14 mouse cellular contexts compared by ENCODE assay signal in genomic region chr4:106227428-106227827, GRCm38 (mm10).
DNase-seq lines count a peak whose midpoint lies in the region; ATAC-seq lines count a peak whose summit lies in the region.
"Had no signal": no experiment of that assay in that cellular context is flagged by ENCODE, and none has a peak within 500 bp of the region (broad histone marks: within the 10 kb centered on the region; RNA-seq: fewer than 3 reads in every experiment).

No protein-coding gene starts in this region.

- peak; percentile 27 for DNase-seq in kidney, adult 18-20 months
- DNase-seq in right cerebral cortex, adult 2 months (ENCODE audit: low spot score in 2 of 2), result peak; percentile 19 to 27
- no peak for DNase-seq in right cerebral cortex, adult 18-20 months
- DNase-seq in embryo, embryonic 10.5 days (ENCODE audit: low spot score), result peak; percentile 44
- DNase-seq in limb, embryonic 11.5 days (ENCODE audit: low spot score), result peak; percentile 59
- no peak for DNase-seq in layer of hippocampus, adult 18-20 months (ENCODE audit: low spot score in 2 of 2)
- no peak for DNase-seq in cerebellum, adult 9-11 months
- DNase-seq: cerebellum, postnatal 36 days; gastrocnemius, postnatal 36 days; lung, postnatal 10 days; thymus, postnatal 36 days had no signal

- H3K9ac ChIP-seq in kidney, embryonic 14.5 days (ENCODE audit: low read depth, low read length), result no peak overlapping the region
- H3K9ac ChIP-seq in limb, embryonic 11.5 days (ENCODE audit: low read length), result no peak overlapping the region

- no peak overlapping the region for H3K4me2 ChIP-seq in kidney, embryonic 14.5 days (replicated peaks; ENCODE audit: low read depth, low read length)
- H3K4me2 ChIP-seq in limb, embryonic 11.5 days (ENCODE audit: low read depth, severe bottlenecking), result no peak overlapping the region

- H3K27ac ChIP-seq in kidney, embryonic 14.5 days (ENCODE audit: low read depth, low read length), result no peak overlapping the region
- no peak overlapping the region for H3K27ac ChIP-seq in limb, embryonic 11.5 days (replicated peaks; ENCODE audit: low read depth, low read length)
- H3K27ac ChIP-seq: forebrain, embryonic 10.5 days; hindbrain, embryonic 10.5 days had no signal

- no peaks in the 10 kb centered on the region for H3K36me3 ChIP-seq in kidney, embryonic 14.5 days (ENCODE audit: control insufficient read depth, insufficient read depth, low read length)
- no peaks in the 10 kb centered on the region for H3K36me3 ChIP-seq in limb, embryonic 11.5 days (ENCODE audit: control insufficient read depth, insufficient read depth, low read length)
- H3K36me3 ChIP-seq: forebrain, embryonic 10.5 days; hindbrain, embryonic 10.5 days had no signal

- no peaks in the 10 kb centered on the region for H3K27me3 ChIP-seq in kidney, embryonic 14.5 days (ENCODE audit: control insufficient read depth, insufficient read depth, low read length)
- H3K27me3 ChIP-seq in limb, embryonic 11.5 days (ENCODE audit: control insufficient read depth, insufficient read depth, low read length), result no peaks in the 10 kb centered on the region

- no peak for ATAC-seq in kidney, embryonic 14.5 days (ENCODE audit: low FRiP score, low TSS enrichment)
- no peak for ATAC-seq in limb, embryonic 11.5 days (ENCODE audit: insufficient number of reproducible peaks, low FRiP score, low TSS enrichment, low read depth)

- H3K4me1 ChIP-seq in kidney, embryonic 14.5 days (ENCODE audit: control insufficient read depth, insufficient read depth, low read length), result no peaks in the 10 kb centered on the region
- no peaks in the 10 kb centered on the region; the same call in 1 of the 2 replicates for H3K4me1 ChIP-seq in limb, embryonic 11.5 days (ENCODE audit: control insufficient read depth, insufficient read depth, low read length)

- WGBS in kidney, embryonic 14.5 days, result 58% methylated on average over 8 of the region's 8 CpGs
- 42% methylated on average over 8 of the region's 8 CpGs for WGBS in limb, embryonic 11.5 days

- H3K4me3 ChIP-seq in kidney, embryonic 14.5 days (ENCODE audit: low read length), result no peak overlapping the region
- no peak overlapping the region for H3K4me3 ChIP-seq in limb, embryonic 11.5 days (ENCODE audit: low read depth, low read length)
- H3K4me3 ChIP-seq: forebrain, embryonic 10.5 days; hindbrain, embryonic 10.5 days had no signal

- peaks cover 3% of the 10 kb centered on the region; the same call in 1 of the 2 replicates for H3K9me3 ChIP-seq in kidney, embryonic 14.5 days (ENCODE audit: control insufficient read depth, low read length)
- no peaks in the 10 kb centered on the region for H3K9me3 ChIP-seq in limb, embryonic 11.5 days (ENCODE audit: control insufficient read depth, low read length)
- H3K9me3 ChIP-seq: forebrain, embryonic 10.5 days; hindbrain, embryonic 10.5 days had no signal

Comparison
In these comparisons a context has a peak if more than half of its experiments do, and no peak if none do; other contexts are left out.
1. DNase-seq: peak in kidney, adult 18-20 months (single experiment), right cerebral cortex, adult 2 months (2 of 2), embryo, embryonic 10.5 days (single experiment) and limb, embryonic 11.5 days (single experiment); none in right cerebral cortex, adult 18-20 months (single experiment), layer of hippocampus, adult 18-20 months (0 of 2) and cerebellum, adult 9-11 months (single experiment).